Mouse (Mus musculus): ENCODE measurements at regions not wholly inside any gene's neighbourhood (a gene's known extent, or its start where the extent isn't known, plus 50 kb on each side); places are given as distances from the start of the nearest gene placed in this dataset.
A peak's percentile ranks its signal among the peaks of the same experiment; 100 is the strongest.

DNA sequence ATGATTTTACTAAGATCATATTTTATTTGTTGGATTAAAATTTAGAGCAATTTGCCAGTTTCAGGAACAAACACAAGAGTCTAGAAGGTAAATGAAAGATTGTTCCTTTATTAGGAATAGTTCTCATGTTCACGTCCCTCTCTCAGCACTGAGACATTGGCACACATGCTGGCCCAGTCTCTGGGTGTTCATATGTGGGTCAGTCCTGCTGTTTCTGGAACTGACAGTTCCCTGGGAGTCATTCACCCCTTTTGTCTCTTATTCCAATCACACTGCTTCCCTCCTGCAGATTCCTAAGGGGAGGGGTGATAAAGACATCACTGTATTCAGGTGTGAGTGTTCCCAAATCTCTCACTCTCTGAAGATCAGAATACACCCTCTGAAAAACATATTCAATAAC is 311.1 kb downstream of the Serpinb8 start:
- no peaks in the 10 kb centered on the region for H3K36me3 ChIP-seq (ENCODE audit: control insufficient read depth, insufficient read depth, low read length)
- DNase-seq: peak; percentile 4

DNA sequence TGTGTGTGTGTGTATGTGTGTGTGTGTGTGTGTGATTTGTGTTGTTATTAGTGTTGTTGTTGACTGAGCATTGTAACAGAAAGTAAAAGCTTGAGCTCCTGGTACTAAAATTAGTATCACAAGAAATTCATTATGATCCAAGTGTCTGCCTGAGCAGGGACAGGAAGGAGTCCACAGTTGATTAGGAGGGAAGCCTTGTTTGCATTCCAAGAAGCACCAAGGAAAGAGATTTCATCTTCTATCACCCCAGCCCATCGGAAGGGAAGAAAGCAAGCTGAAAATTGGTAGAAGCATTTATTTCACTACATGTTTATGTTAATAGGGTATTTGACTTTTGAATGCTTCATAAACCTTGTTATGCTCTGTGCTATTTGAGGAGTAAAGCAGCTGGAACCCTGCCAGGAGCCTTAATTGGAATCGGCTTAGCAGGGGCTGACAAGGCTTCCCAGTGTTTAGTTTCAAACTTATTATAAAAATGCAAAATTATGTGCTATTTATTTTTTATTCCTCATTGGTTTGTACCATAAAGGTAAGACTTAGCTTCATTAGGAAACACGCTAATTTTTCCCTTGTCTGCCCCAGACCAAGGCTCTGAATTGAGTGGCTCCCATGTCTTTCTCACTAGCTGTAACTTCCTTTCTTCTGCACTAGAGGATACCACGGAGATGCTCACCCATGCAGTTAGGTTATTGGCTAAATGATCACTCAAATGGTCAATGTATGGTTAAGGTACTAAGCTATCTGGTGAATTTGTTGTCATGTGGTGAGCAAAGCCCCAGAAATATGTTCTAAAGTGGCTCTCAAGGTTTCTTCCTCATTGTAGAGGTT is 318.6 kb downstream of the Serpinb8 start:
- no peaks in the 10 kb centered on the region for H3K27me3 ChIP-seq (replicated peaks; ENCODE audit: control insufficient read depth, insufficient read depth, low read length)
- no peaks in the 10 kb centered on the region for H3K4me1 ChIP-seq (ENCODE audit: control insufficient read depth, insufficient read depth, low read length)
- H3K36me3 ChIP-seq (ENCODE audit: control insufficient read depth, insufficient read depth, low read length): no peaks in the 10 kb centered on the region
- no peak for TF ChIP-seq POLR2A (IDR thresholded peaks at IDR 0.05; ENCODE audit: low read depth, low read length)
- no peak for TF ChIP-seq CTCF (conservative IDR thresholded peaks at IDR 0.05; ENCODE audit: insufficient read depth, insufficient read length, low read depth, low read length)
- no peak overlapping the region for H3K27ac ChIP-seq (ENCODE audit: insufficient read depth, low read depth, low read length)
- WGBS: 25% methylated on average over 4 of the region's 4 CpGs
- DNase-seq: peak; percentile 52
- no peak overlapping the region for H3K4me3 ChIP-seq (ENCODE audit: insufficient read depth, low read depth, low read length)

More for the DNA sequence above, 311.1 kb downstream of the Serpinb8 start:
- no peaks in the 10 kb centered on the region for H3K27me3 ChIP-seq (replicated peaks; ENCODE audit: control insufficient read depth, insufficient read depth, low read length)
- 36% methylated on average over 1 of the region's 1 CpGs for WGBS
- H3K4me3 ChIP-seq (ENCODE audit: insufficient read depth, low read depth, low read length): no peak overlapping the region
- H3K27ac ChIP-seq (ENCODE audit: insufficient read depth, low read depth, low read length): no peak overlapping the region
- H3K4me1 ChIP-seq (ENCODE audit: control insufficient read depth, insufficient read depth, low read length): no peaks in the 10 kb centered on the region
- TF ChIP-seq POLR2A (IDR thresholded peaks at IDR 0.05; ENCODE audit: low read depth, low read length) (no peak), CTCF (conservative IDR thresholded peaks at IDR 0.05; ENCODE audit: insufficient read depth, insufficient read length, low read depth, low read length) (no peak)

DNA sequence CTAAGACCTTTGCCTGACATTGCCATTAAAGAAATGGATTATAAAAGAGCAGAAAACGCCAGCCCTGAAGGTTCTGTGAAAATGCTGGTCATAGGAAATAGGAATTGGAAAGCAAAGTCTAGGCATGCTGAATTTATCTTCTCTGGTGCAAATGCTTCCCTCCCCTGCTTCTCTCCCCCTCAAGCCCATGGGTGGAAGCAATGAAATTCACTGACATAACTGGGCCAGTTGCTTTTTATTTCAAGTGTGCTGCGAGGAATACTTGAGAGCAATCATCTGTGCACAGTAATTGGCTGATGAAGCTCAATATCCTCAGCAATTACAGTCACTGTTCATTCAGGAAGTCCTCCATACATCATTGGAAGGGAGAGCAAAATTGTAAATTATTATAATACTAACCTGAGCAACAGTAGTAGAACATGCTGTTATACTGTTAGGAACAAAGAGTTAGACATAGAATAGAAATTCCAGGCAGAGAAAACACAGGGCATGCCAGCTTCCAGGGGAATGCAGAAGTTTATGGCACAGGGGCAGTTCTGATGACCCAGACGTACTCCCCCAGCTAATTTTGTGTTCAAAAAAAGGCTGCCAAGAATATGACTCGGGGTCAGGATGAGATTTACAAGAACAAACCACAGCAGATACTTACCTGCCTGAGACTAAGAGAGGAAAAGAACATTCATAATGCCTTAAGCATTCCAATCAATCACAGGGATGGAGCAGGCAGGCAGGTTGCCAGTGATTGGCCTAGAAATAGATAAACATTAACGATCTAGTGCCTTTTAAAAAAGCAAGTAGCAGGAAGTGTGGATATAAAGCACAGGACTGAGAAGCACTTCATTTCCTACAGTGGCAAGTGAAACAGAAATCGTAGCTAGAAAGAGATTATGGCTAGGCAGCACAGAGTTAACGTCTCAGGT is 325.1 kb downstream of the Serpinb8 start:
- Histone ChIP-seq H3K4me1 (ENCODE audit: control insufficient read depth, insufficient read depth, low read length) (peaks cover 8% of the 10 kb centered on the region), H3K36me3 (ENCODE audit: control insufficient read depth, insufficient read depth, low read length) (no peaks in the 10 kb centered on the region), H3K27ac (ENCODE audit: insufficient read depth, low read depth, low read length) (no peak overlapping the region), H3K4me3 (ENCODE audit: insufficient read depth, low read depth, low read length) (no peak overlapping the region), H3K27me3 (replicated peaks; ENCODE audit: control insufficient read depth, insufficient read depth, low read length) (no peaks in the 10 kb centered on the region)
- peak; percentile 62 for DNase-seq
- no peak for TF ChIP-seq CTCF (conservative IDR thresholded peaks at IDR 0.05; ENCODE audit: insufficient read depth, insufficient read length, low read depth, low read length)
- TF ChIP-seq POLR2A (IDR thresholded peaks at IDR 0.05; ENCODE audit: low read depth, low read length): no peak
- 15% methylated on average over 7 of the region's 7 CpGs for WGBS

DNA sequence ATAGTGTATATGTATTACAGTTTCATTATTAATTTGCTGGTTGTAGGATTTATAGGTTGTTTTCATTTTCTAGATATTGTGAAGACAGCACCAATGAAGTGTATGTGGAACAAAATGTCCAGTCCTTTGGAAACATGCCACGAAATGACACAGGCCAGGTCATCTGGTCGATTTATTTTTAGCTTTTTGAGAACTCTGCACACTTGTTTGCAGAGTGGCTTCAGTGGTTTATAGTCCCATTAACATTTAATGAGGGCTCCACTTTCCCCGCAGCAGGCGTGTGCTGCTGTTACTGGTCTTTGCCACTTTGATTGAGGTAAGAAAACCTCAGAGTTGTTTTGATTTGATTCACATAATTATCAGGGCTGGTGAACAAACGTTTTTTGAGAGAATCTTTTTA is 327.2 kb downstream of the Serpinb8 start:
- Histone ChIP-seq H3K27ac (ENCODE audit: insufficient read depth, low read depth, low read length) (no peak overlapping the region), H3K4me1 (ENCODE audit: control insufficient read depth, insufficient read depth, low read length) (peaks cover 8% of the 10 kb centered on the region), H3K27me3 (replicated peaks; ENCODE audit: control insufficient read depth, insufficient read depth, low read length) (no peaks in the 10 kb centered on the region), H3K4me3 (ENCODE audit: insufficient read depth, low read depth, low read length) (no peak overlapping the region), H3K36me3 (ENCODE audit: control insufficient read depth, insufficient read depth, low read length) (no peaks in the 10 kb centered on the region)
- TF ChIP-seq CTCF (conservative IDR thresholded peaks at IDR 0.05; ENCODE audit: insufficient read depth, insufficient read length, low read depth, low read length) (no peak), POLR2A (IDR thresholded peaks at IDR 0.05; ENCODE audit: low read depth, low read length) (no peak)
- 19% methylated on average over 5 of the region's 5 CpGs for WGBS
- DNase-seq: peak; percentile 39

DNA sequence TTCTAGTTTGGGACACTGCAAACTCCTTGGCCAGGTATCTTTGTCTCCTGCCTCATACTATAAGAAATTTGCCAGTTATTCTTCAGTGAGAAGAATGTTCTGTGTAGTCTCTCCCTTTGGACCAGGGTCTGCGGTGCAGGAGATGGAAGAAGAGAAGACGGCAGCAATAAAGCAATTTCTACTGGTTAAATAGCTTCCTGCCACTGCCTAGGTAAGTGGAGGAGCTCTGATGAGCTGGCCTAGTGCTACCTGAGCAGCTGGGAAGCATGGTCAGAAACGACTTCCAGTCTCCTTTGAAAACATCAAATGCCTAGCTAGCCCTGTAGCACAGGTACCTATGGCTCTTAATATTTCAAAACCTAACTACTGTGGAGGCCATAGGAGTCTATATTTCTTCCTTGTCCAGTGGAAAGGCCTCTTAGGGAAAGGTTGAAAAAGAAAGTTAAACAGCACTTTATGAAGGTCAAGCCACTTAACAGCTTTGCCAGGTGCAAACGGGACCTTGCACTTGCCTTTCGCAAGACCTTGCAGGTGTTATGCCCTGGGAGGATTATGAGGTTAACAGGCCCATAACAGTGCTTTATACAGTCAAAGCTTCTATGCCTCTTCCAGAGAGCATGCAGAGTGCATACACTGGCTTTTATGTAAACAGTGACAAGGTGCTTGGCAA is 351.9 kb downstream of the Serpinb8 start:
- Histone ChIP-seq H3K27me3 (replicated peaks; ENCODE audit: control insufficient read depth, insufficient read depth, low read length) (no peaks in the 10 kb centered on the region), H3K4me1 (ENCODE audit: control insufficient read depth, insufficient read depth, low read length) (no peaks in the 10 kb centered on the region), H3K36me3 (ENCODE audit: control insufficient read depth, insufficient read depth, low read length) (no peaks in the 10 kb centered on the region), H3K4me3 (ENCODE audit: insufficient read depth, low read depth, low read length) (no peak overlapping the region), H3K27ac (ENCODE audit: insufficient read depth, low read depth, low read length) (no peak overlapping the region)
- 46% methylated on average over 5 of the region's 5 CpGs for WGBS
- peak; percentile 14 for DNase-seq
- no peak for TF ChIP-seq CTCF (conservative IDR thresholded peaks at IDR 0.05; ENCODE audit: insufficient read depth, insufficient read length, low read depth, low read length)
- TF ChIP-seq POLR2A (IDR thresholded peaks at IDR 0.05; ENCODE audit: low read depth, low read length): no peak

DNA sequence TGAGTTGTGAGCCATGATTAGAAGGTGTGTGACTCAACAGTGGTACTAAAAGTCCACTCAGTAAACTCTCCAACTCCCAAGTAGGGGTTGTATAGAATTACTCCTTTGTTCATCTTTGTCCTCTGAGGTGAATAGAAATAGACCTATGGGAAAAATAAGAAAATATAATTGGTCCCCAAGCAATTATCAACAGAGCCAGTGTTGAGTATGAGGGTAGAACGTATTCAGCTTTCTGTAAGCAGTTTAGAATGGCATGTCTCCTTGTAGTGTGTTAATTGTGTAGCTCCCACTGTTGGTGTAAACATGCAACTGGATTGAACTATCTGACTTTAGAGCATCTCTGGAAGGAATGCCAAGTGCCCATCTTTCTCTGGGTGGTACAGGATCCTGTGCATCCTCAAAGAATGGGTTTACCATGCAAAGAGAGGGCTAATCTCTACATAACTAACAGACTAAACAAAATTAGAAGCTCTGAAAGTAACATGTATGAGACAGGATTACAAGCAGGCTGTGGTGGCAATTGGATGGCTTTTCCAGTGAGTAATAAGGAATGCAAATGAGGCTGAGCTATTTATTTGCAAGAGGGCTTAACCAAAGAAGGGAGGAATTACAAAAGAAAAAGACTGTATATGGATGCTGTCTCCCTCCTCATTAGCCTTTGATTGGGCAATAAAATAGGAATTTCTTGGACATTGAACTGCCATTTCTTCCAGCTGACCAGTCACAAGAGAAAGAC is 356.6 kb downstream of the Serpinb8 start:
- no peak overlapping the region for H3K4me3 ChIP-seq (ENCODE audit: insufficient read depth, low read depth, low read length)
- no peaks in the 10 kb centered on the region for H3K36me3 ChIP-seq (ENCODE audit: control insufficient read depth, insufficient read depth, low read length)
- WGBS: 77% methylated on average over 1 of the region's 1 CpGs
- no peaks in the 10 kb centered on the region for H3K27me3 ChIP-seq (replicated peaks; ENCODE audit: control insufficient read depth, insufficient read depth, low read length)
- H3K27ac ChIP-seq (ENCODE audit: insufficient read depth, low read depth, low read length): no peak overlapping the region
- TF ChIP-seq CTCF (conservative IDR thresholded peaks at IDR 0.05; ENCODE audit: insufficient read depth, insufficient read length, low read depth, low read length) (no peak), POLR2A (IDR thresholded peaks at IDR 0.05; ENCODE audit: low read depth, low read length) (no peak)
- DNase-seq: no peak
- no peaks in the 10 kb centered on the region for H3K4me1 ChIP-seq (ENCODE audit: control insufficient read depth, insufficient read depth, low read length)
